In the genomic region with DNA sequence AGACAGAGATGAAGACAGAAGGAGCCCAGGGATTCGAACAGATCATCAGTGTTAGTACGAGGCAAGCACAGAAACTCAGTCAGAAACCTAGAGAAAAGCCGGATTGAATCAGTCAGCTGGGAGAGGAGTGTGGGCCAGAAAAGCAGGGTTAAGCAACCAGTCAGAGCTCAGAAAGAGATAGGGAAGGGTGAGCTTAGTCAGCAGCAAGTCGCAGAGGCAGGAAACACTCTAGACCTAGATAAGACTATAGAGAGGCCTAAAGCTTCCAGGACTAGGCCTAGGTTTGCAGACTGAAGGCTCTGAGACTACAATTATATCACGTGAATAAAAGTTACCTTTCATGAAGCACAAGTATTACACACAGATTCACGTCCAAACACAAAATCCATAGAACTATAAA, we compare ENCODE assay signal across 24 mouse cellular contexts.
"Had no signal": no experiment of that assay in that cellular context is flagged by ENCODE, and none has a peak within 500 bp of the region (broad histone marks: within the 10 kb centered on the region; RNA-seq: fewer than 3 reads in every experiment).

No protein-coding gene starts in this region.

- H3K9ac ChIP-seq: heart, embryonic 13.5 days; heart, embryonic 15.5 days; hindbrain, embryonic 13.5 days; hindbrain, embryonic 15.5 days; limb, embryonic 12.5 days had no signal

- DNase-seq: gastrocnemius, adult 2 months; gastrocnemius, postnatal 10 days; gastrocnemius, postnatal 25 days; heart, adult 18-20 months; heart, postnatal 14 days; heart, postnatal 36 days; kidney, adult 11 months; kidney, adult 2 months; kidney, postnatal 10 days; kidney, postnatal 25 days; kidney, postnatal 4 days; liver had no signal

- H3K36me3 ChIP-seq: hindbrain, embryonic 15.5 days had no signal

- H3K27me3 ChIP-seq: heart, embryonic 13.5 days; heart, embryonic 15.5 days; hindbrain, embryonic 13.5 days; hindbrain, embryonic 15.5 days; limb, embryonic 12.5 days had no signal

- H3K4me3 ChIP-seq: gastrocnemius, adult 2 months; heart, embryonic 13.5 days; heart, embryonic 15.5 days; hindbrain, embryonic 13.5 days; hindbrain, embryonic 15.5 days; layer of hippocampus, adult 2 months; left cerebral cortex, adult 2 months; limb, embryonic 10.5 days; limb, embryonic 12.5 days had no signal

- H3K9me3 ChIP-seq: heart, embryonic 13.5 days; heart, embryonic 15.5 days; hindbrain, embryonic 13.5 days; hindbrain, embryonic 15.5 days; limb, embryonic 10.5 days; limb, embryonic 12.5 days had no signal

- H3K27ac ChIP-seq: gastrocnemius, adult 2 months; heart, embryonic 13.5 days; heart, embryonic 15.5 days; hindbrain, embryonic 13.5 days; hindbrain, embryonic 15.5 days; hindbrain, postnatal 0 days; layer of hippocampus, adult 2 months; left cerebral cortex, adult 2 months; limb, embryonic 10.5 days; limb, embryonic 12.5 days had no signal

- ATAC-seq: hindbrain, postnatal 0 days; intestine, embryonic 16.5 days had no signal

- H3K4me1 ChIP-seq: heart, embryonic 13.5 days; heart, embryonic 15.5 days; hindbrain, embryonic 13.5 days; hindbrain, embryonic 15.5 days; limb, embryonic 10.5 days; limb, embryonic 12.5 days had no signal

- H3K4me2 ChIP-seq: heart, embryonic 11.5 days; heart, embryonic 13.5 days; heart, embryonic 15.5 days; hindbrain, embryonic 13.5 days; hindbrain, embryonic 15.5 days; limb, embryonic 12.5 days; liver, embryonic 11.5 days had no signal
